In genomic region chr7:29085981-29086380, GRCm38 (mm10) we compare ENCODE assay signal across 22 mouse cellular contexts.
"Had no signal": no experiment of that assay in that cellular context is flagged by ENCODE, and none has a peak within 500 bp of the region (broad histone marks: within the 10 kb centered on the region; RNA-seq: fewer than 3 reads in every experiment).

No protein-coding gene starts in this region.

- H3K9ac ChIP-seq: limb, embryonic 13.5 days; liver, embryonic 12.5 days; liver, embryonic 15.5 days; neural tube, embryonic 12.5 days; neural tube, embryonic 15.5 days had no signal

- H3K36me3 ChIP-seq: liver, embryonic 12.5 days; liver, embryonic 15.5 days; neural tube, embryonic 12.5 days; neural tube, embryonic 15.5 days had no signal

- H3K9me3 ChIP-seq: limb, embryonic 10.5 days; limb, embryonic 13.5 days; liver, embryonic 12.5 days; liver, embryonic 15.5 days; neural tube, embryonic 12.5 days; neural tube, embryonic 15.5 days had no signal

- DNase-seq: kidney, adult 18-20 months; kidney, adult 9 months; kidney, postnatal 25 days; layer of hippocampus, adult 9-11 months; liver; lung, adult 2 months; midbrain, embryonic 14.5 days; right cerebral cortex, adult 18-20 months; right cerebral cortex, postnatal 14 days; right cerebral cortex, postnatal 4 days; thymus, adult 2 months; thymus, postnatal 25 days had no signal

- H3K27me3 ChIP-seq: limb, embryonic 13.5 days; liver, embryonic 15.5 days; neural tube, embryonic 12.5 days; neural tube, embryonic 15.5 days had no signal

- H3K27ac ChIP-seq: kidney, postnatal 0 days; layer of hippocampus, adult 2 months; limb, embryonic 10.5 days; limb, embryonic 13.5 days; liver, embryonic 12.5 days; liver, embryonic 15.5 days; macrophage; neural tube, embryonic 12.5 days; neural tube, embryonic 15.5 days; stomach, postnatal 0 days had no signal

- H3K4me1 ChIP-seq: liver, embryonic 12.5 days; liver, embryonic 15.5 days; neural tube, embryonic 12.5 days; neural tube, embryonic 15.5 days had no signal

- H3K4me3 ChIP-seq: layer of hippocampus, adult 2 months; limb, embryonic 10.5 days; limb, embryonic 13.5 days; liver, embryonic 12.5 days; liver, embryonic 15.5 days; neural tube, embryonic 12.5 days; neural tube, embryonic 15.5 days had no signal
